Mouse (Mus musculus) embryonic fibroblast, embryonic 13.5 days (primary cell): Measurements from ENCODE around the gene Vkorc1.

ENCODE experiments used
- CTCF ChIP-seq: IDR thresholded peaks from 2 replicates; pipeline ENCODE4 v1.5.1; 2011; ENCODE audit warnings: mild to moderate bottlenecking, control low read depth, low read length, moderate library complexity, borderline replicate concordance; ENCODE audit not compliant: insufficient read depth
- POLR2A ChIP-seq: IDR thresholded peaks from 2 replicates; pipeline ENCODE4 v1.6.1; 2011; ENCODE audit warnings: low read depth, mild to moderate bottlenecking, control low read depth, low read length, moderate library complexity

GRCm38 (mm10) chr7:127887781-127888180, 7.6 kb downstream of the Vkorc1 start:
- TF ChIP-seq CTCF (no peak), POLR2A (no peak)
